Mouse (Mus musculus) brain, embryonic 14.5 days (tissue): ENCODE data around the gene Rab19.

Experiments used
- CTCF ChIP-seq: fragments of 200-500 bp; IDR thresholded peaks from 2 replicates; pipeline ENCODE4 v1.5.1; 2012; ENCODE audit warnings: inconsistent platforms, mild to moderate bottlenecking, moderate library complexity, borderline replicate concordance; ENCODE audit not compliant: insufficient read depth, insufficient read length; ENCODE audit errors: extremely low read depth
- POLR2A ChIP-seq: fragments of 200-500 bp; IDR thresholded peaks from 2 replicates; pipeline ENCODE4 v1.6.1; 2012; ENCODE audit warnings: mild to moderate bottlenecking, inconsistent platforms, borderline replicate concordance; ENCODE audit not compliant: poor library complexity, insufficient read depth, insufficient read length, severe bottlenecking; ENCODE audit errors: extremely low read depth

GRCm38 (mm10) chr6:39420867-39421266 lies 39.9 kb downstream of the Rab19 start:
- TF ChIP-seq CTCF, result no peak
- TF ChIP-seq POLR2A, result no peak
